Comparison of ENCODE assay signal across 8 mouse cellular contexts in the genomic region with DNA sequence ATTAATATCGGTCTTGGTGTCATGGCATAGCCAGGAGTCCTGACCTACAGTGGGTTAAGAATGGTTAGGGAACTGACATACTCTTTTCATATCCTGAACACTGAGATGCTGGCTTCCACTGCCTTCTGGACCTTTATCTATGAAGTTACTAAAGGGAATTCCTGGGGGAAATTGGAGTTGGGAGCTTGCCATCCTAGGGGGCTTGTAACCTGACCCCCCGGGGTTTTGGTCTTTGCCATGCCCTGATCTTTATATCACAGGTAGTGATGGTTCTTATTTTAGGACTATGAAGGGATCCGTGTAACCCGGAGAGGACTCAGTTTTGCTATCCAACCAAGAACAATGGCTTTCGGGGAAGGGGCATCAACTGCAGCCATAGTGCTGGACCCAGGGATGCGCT. TPM values are rescaled to one million over a fixed set of nuclear protein-coding genes. Genes with fewer than 3 reads are reported as not detected.
DNase-seq lines count a peak whose midpoint lies in the region; ATAC-seq and TF ChIP-seq lines count a peak whose summit lies in the region.

No protein-coding gene starts in this region.

- no peak for TF ChIP-seq CTCF in ES-Bruce4 (IDR thresholded peaks at IDR 0.05; ENCODE audit: low read depth, low read length)
- no peak for TF ChIP-seq CTCF in liver, embryonic 14.5 days (IDR thresholded peaks at IDR 0.05; ENCODE audit: low read depth)

- DNase-seq in heart, adult 8-10 months (ENCODE audit: low spot score), result no peak
- no peak for DNase-seq in liver, embryonic 14.5 days (ENCODE audit: low read depth in 3 of 3, low spot score in 3 of 3)
- no peak for DNase-seq in urinary bladder, postnatal 25 days (ENCODE audit: low spot score)
- no peak for DNase-seq in frontal cortex, postnatal 14 days (ENCODE audit: low spot score in 2 of 2)
- DNase-seq in thymus, postnatal 36 days, result no peak

- no peak for ATAC-seq in heart, embryonic 12.5 days (ENCODE audit: insufficient number of reproducible peaks, low FRiP score)
- ATAC-seq in forebrain, embryonic 12.5 days (ENCODE audit: low FRiP score), result no peak
- ATAC-seq in liver, embryonic 14.5 days (ENCODE audit: insufficient read depth), result no peak

- peak overlapping the region; percentile 68 for H3K9ac ChIP-seq in heart, embryonic 12.5 days
- H3K9ac ChIP-seq in ES-Bruce4 (ENCODE audit: low read depth, poor library complexity, severe bottlenecking), result peak overlapping the region; percentile 59
- H3K9ac ChIP-seq in forebrain, embryonic 12.5 days, result peak overlapping the region; percentile 59
- H3K9ac ChIP-seq in liver, embryonic 14.5 days (replicated peaks), result peak overlapping the region; percentile 65

- peak overlapping the region; percentile 60 for H3K4me3 ChIP-seq in heart, embryonic 12.5 days
- H3K4me3 ChIP-seq in ES-Bruce4 (ENCODE audit: low read depth, low read length), result peak overlapping the region; percentile 87
- H3K4me3 ChIP-seq in forebrain, embryonic 12.5 days (replicated peaks), result peak overlapping the region; percentile 62
- peak overlapping the region; percentile 67 to 95 for H3K4me3 ChIP-seq in liver, embryonic 14.5 days (ENCODE audit: insufficient read depth in 1 of 2, low read depth in 2 of 2, low read length in 2 of 2)

- H3K4me2 ChIP-seq in heart, embryonic 12.5 days, result peak overlapping the region; percentile 69
- peak overlapping the region; percentile 75 for H3K4me2 ChIP-seq in forebrain, embryonic 12.5 days
- peak overlapping the region; percentile 73 for H3K4me2 ChIP-seq in liver, embryonic 14.5 days (ENCODE audit: low read depth)

- no peaks in the 10 kb centered on the region for H3K27me3 ChIP-seq in heart, embryonic 12.5 days (replicated peaks)
- no peaks in the 10 kb centered on the region for H3K27me3 ChIP-seq in ES-Bruce4 (ENCODE audit: control insufficient read depth, insufficient read depth, low read length, poor library complexity, severe bottlenecking)
- H3K27me3 ChIP-seq in forebrain, embryonic 12.5 days, result no peaks in the 10 kb centered on the region
- H3K27me3 ChIP-seq in liver, embryonic 14.5 days (ENCODE audit: control insufficient read depth, insufficient read depth, low read length), result no peaks in the 10 kb centered on the region

- H3K9me3 ChIP-seq in heart, embryonic 12.5 days (replicated peaks), result no peaks in the 10 kb centered on the region
- no peaks in the 10 kb centered on the region for H3K9me3 ChIP-seq in ES-Bruce4 (replicated peaks; ENCODE audit: control insufficient read depth, insufficient read depth, low read length, poor library complexity, severe bottlenecking)
- H3K9me3 ChIP-seq in forebrain, embryonic 12.5 days, result no peaks in the 10 kb centered on the region
- H3K9me3 ChIP-seq in liver, embryonic 14.5 days (ENCODE audit: control insufficient read depth, low read length), result no peaks in the 10 kb centered on the region

- TF ChIP-seq POLR2A in ES-Bruce4 (IDR thresholded peaks at IDR 0.05; ENCODE audit: insufficient read depth, low read length), result no peak

- no peak for TF ChIP-seq EP300 in ES-Bruce4 (IDR thresholded peaks at IDR 0.05; ENCODE audit: insufficient read depth, low read depth, low read length)
- TF ChIP-seq EP300 in liver, embryonic 14.5 days (IDR thresholded peaks at IDR 0.05; ENCODE audit: low read depth), result no peak

- WGBS in heart, embryonic 12.5 days, result 88% methylated on average over 6 of the region's 6 CpGs
- WGBS in forebrain, embryonic 12.5 days, result 91% methylated on average over 6 of the region's 6 CpGs
- WGBS in liver, embryonic 14.5 days (ENCODE audit: insufficient replicate concordance), result 82% methylated on average over 6 of the region's 6 CpGs

- peaks cover 8% of the 10 kb centered on the region for H3K4me1 ChIP-seq in heart, embryonic 12.5 days (replicated peaks)
- H3K4me1 ChIP-seq in ES-Bruce4 (ENCODE audit: control insufficient read depth, insufficient read depth, low read length), result no peaks in the 10 kb centered on the region
- H3K4me1 ChIP-seq in forebrain, embryonic 12.5 days, result peaks cover 15% of the 10 kb centered on the region
- H3K4me1 ChIP-seq in liver, embryonic 14.5 days (replicated peaks; ENCODE audit: control insufficient read depth in 2 of 2, insufficient read depth in 2 of 2, low read length in 1 of 2), result peaks cover 8 to 13% of the 10 kb centered on the region in 2 experiments

- H3K36me3 ChIP-seq in heart, embryonic 12.5 days, result no peaks in the 10 kb centered on the region
- H3K36me3 ChIP-seq in ES-Bruce4 (ENCODE audit: control insufficient read depth, insufficient read depth, low read length, poor library complexity, severe bottlenecking), result no peaks in the 10 kb centered on the region
- H3K36me3 ChIP-seq in forebrain, embryonic 12.5 days (replicated peaks), result no peaks in the 10 kb centered on the region
- H3K36me3 ChIP-seq in liver, embryonic 14.5 days (replicated peaks; ENCODE audit: control insufficient read depth, insufficient read depth, low read depth), result no peaks in the 10 kb centered on the region

- no peak overlapping the region for H3K27ac ChIP-seq in heart, embryonic 12.5 days (ENCODE audit: poor library complexity, severe bottlenecking)
- no peak overlapping the region for H3K27ac ChIP-seq in ES-Bruce4 (ENCODE audit: insufficient read depth, low read length)
- no peak overlapping the region for H3K27ac ChIP-seq in forebrain, embryonic 12.5 days
- H3K27ac ChIP-seq in liver, embryonic 14.5 days, result no peak overlapping the region

RNA-seq across cellular contexts. Expression of a gene that starts 1.3 kb away (rescaled TPM):
- 8.6 and 9.8 TPM in 2 replicates for polyA plus RNA-seq in heart, embryonic 12.5 days (2016; fragmentation: Nextera tagmentation; extraction: Ambion mirVana)
- total RNA-seq in heart, adult 8-10 months (2022), result 1 to 10 TPM; 2.3 to 3.5 (median 2.4) TPM
- polyA plus RNA-seq in ES-Bruce4 (2011; ENCODE audit: insufficient read depth, insufficient read length, low read depth, missing spikeins), result 73.7 and 75.8 TPM in 2 replicates
- 9.0 and 9.7 TPM in 2 replicates for polyA plus RNA-seq in forebrain, embryonic 12.5 days (2016; fragmentation: Nextera tagmentation; extraction: Ambion mirVana)
- 3.3 and 5.5 TPM in 2 replicates for polyA plus RNA-seq in liver, embryonic 14.5 days (2012; rRNA removed)
- polyA plus RNA-seq in liver, embryonic 14.5 days (2014; fragmentation: Nextera tagmentation; extraction: Ambion mirVana), result 5.3 and 5.5 TPM in 2 replicates
